Mouse (Mus musculus) midbrain, postnatal 0 days (tissue): ENCODE data around the gene Apoa5. TPM values are rescaled to one million over a fixed set of nuclear protein-coding genes. Genes with fewer than 3 reads are reported as not detected.
"Not testable (repeated sequence)": the region's sequence is repeated elsewhere in the genome, so short reads cannot be mapped to it uniquely, and the experiment has no call there.

Experiments
- ATAC-seq: fragments of 200-750 bp; cut with Nextera tagmentation; 2 replicates; pipeline ENCODE4 v1.8.0; 2017; ENCODE audit warnings: moderate number of reproducible peaks, mild to moderate bottlenecking, moderate TSS enrichment, moderate library complexity; ENCODE audit not compliant: low FRiP score
- DNase-seq: peaks from one replicate; pipeline ENCODE4 v3.0.0-alpha.2; 2015; ENCODE audit warnings: low spot score
- H3K27ac ChIP-seq: fragments of 300-500 bp; sonication (generic); 2 replicates; pipeline ENCODE4 v1.5.1; 2014; ENCODE audit warnings: low read depth, mild to moderate bottlenecking, low read length, mixed read lengths
- H3K27me3 ChIP-seq: fragments of 300-500 bp; sonication (generic); 2 replicates; pipeline ENCODE4 v1.6.1; 2014; ENCODE audit warnings: low read length, control low read depth, mixed read lengths; ENCODE audit not compliant: insufficient read depth
- H3K36me3 ChIP-seq: fragments of 300-500 bp; sonication (generic); 2 replicates; pipeline ENCODE4 v1.6.1; 2014; ENCODE audit warnings: low read length, control low read depth, mixed read lengths; ENCODE audit not compliant: insufficient read depth
- H3K4me1 ChIP-seq: fragments of 300-500 bp; sonication (generic); 2 replicates; pipeline ENCODE4 v1.6.1; 2014; ENCODE audit warnings: mild to moderate bottlenecking, control low read depth, antibody characterized with exemption, low read length, mixed read lengths; ENCODE audit not compliant: insufficient read depth
- H3K4me2 ChIP-seq: fragments of 300-500 bp; sonication (generic); 2 replicates; pipeline ENCODE4 v1.6.1; 2014; ENCODE audit warnings: low read depth, mild to moderate bottlenecking, low read length, mixed read lengths; ENCODE audit not compliant: poor library complexity, severe bottlenecking
- H3K4me3 ChIP-seq: fragments of 300-500 bp; sonication (generic); 2 replicates; pipeline ENCODE4 v1.5.1; 2014; ENCODE audit warnings: low read depth, mild to moderate bottlenecking, low read length, moderate library complexity
- H3K9ac ChIP-seq: fragments of 300-500 bp; sonication (generic); replicated peaks from 2 replicates; pipeline ENCODE4 v1.6.1; 2014; ENCODE audit warnings: mild to moderate bottlenecking, low read length, moderate library complexity, mixed read lengths; ENCODE audit not compliant: poor library complexity, severe bottlenecking
- H3K9me3 ChIP-seq: fragments of 300-500 bp; sonication (generic); 2 replicates; pipeline ENCODE4 v1.6.1; 2016; ENCODE audit warnings: low read length, control low read depth
- CTCF ChIP-seq: IDR thresholded peaks from 2 replicates; pipeline ENCODE4 v1.5.1; 2016; ENCODE audit warnings: antibody characterized with exemption, mild to moderate bottlenecking
- WGBS: fragments of 180-500 bp; shearing (Covaris S2); extraction: QIAGEN DNeasy Blood & Tissue Kit; methylation state at CpG from one replicate; pipeline ENCODE4 v1.1.7; 2014; 5-methylcytosine and 5-hydroxymethylcytosine counted together
- polyA plus RNA-seq: library from polyadenylated mRNA; unstranded; fragments of >200 nt; fragmentation: Nextera tagmentation; extraction: Ambion mirVana; gene quantifications from 2 replicates; pipeline ENCODE4 v1.2.1, GENCODE M21; 2015
- total RNA-seq: library from RNA; depleted of rRNA; stranded (reverse); fragments of >200 nt; gene quantifications from 2 replicates; pipeline ENCODE4 v1.2.3, GENCODE M21; 2014; rRNA removed

Apoa5 gene
- total and polyA plus RNA-seq, 2 experiments from 2014 or later: not detected

DNA sequence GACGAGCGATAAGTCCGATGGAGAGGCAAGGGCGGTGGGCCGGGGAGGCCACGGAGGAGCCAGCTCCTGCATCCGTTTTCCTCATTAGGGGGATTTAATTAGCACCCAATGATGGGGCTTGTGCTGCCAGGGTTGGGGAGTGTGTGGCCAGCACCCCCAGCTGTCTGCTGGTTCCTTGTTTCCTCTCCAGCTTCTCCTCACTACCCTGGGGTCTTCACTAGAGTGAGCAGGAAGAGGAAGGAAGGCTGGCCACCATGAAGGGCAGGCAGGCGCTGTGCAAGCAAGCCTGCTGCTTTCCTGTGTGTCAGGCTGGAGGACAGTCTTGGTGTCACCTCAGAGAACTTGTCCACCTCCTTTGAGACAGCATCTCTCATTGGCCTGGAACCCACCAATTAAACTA, 48.5 kb downstream of the Apoa5 start:
- no peak overlapping the region for H3K9ac ChIP-seq
- 58% methylated on average over 8 of the region's 8 CpGs for WGBS
- ATAC-seq: no peak
- H3K4me2 ChIP-seq: no peak overlapping the region
- H3K9me3 ChIP-seq: no peaks in the 10 kb centered on the region
- no peak overlapping the region for H3K4me3 ChIP-seq
- no peaks in the 10 kb centered on the region for H3K27me3 ChIP-seq
- DNase-seq: no peak
- H3K27ac ChIP-seq: no peak overlapping the region
- no peaks in the 10 kb centered on the region for H3K36me3 ChIP-seq
- peaks cover 12% of the 10 kb centered on the region for H3K4me1 ChIP-seq
- no peak for TF ChIP-seq CTCF

DNA sequence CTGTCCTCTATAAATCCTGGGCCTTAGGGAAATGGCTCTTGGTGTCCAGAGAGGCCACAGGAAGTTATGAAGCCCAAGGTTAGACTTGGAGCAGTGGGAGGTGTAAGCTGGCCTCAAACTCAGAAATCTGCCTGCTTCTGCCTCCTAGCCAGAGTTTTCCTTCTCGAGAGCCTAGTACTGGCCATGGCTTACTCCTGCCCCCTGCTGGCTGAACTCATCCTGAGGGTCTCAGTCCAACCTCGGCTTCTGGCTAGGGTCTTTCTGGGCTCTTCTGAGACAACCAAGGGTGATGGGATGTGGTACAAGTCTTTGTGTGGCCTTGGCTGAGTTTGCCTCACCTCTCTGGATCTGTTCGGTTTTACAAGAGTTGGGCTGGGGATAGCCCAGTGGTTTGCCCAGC, 49.5 kb downstream of the Apoa5 start:
- Histone ChIP-seq H3K27ac (no peak overlapping the region), H3K4me3 (no peak overlapping the region), H3K36me3 (no peaks in the 10 kb centered on the region), H3K4me1 (peaks cover 12% of the 10 kb centered on the region), H3K9ac (no peak overlapping the region), H3K4me2 (no peak overlapping the region), H3K27me3 (no peaks in the 10 kb centered on the region), H3K9me3 (no peaks in the 10 kb centered on the region)
- WGBS: 93% methylated on average over 3 of the region's 3 CpGs
- peak; percentile 26; the same call in 1 of the 2 replicates for TF ChIP-seq CTCF
- ATAC-seq: no peak
- DNase-seq: no peak

- not testable (repeated sequence) for ATAC-seq, H3K9ac ChIP-seq, DNase-seq, H3K4me3 ChIP-seq, H3K9me3 ChIP-seq, H3K27ac ChIP-seq, H3K27me3 ChIP-seq, H3K36me3 ChIP-seq, H3K4me2 ChIP-seq
- WGBS: 81% methylated on average over 6 of the region's 6 CpGs
- peaks cover 12% of the 10 kb centered on the region for H3K4me1 ChIP-seq
Observed at GRCm38 (mm10) chr9:46319886-46320285, 51.5 kb downstream of the Apoa5 start, which contains the start of gene 4931429L15Rik. Gene 4931429L15Rik (minus strand): TSS chr9:46319986.

- ATAC-seq: no peak
- H3K27me3 ChIP-seq: no peaks in the 10 kb centered on the region
Observed at GRCm38 (mm10) chr9:46320461-46320860, 52.0 kb downstream of the Apoa5 start.

More at GRCm38 (mm10) chr9:46320461-46320860, 52.0 kb downstream of the Apoa5 start:
- Histone ChIP-seq H3K36me3 (no peaks in the 10 kb centered on the region), H3K4me2 (no peak overlapping the region), H3K9ac (no peak overlapping the region), H3K9me3 (no peaks in the 10 kb centered on the region), H3K4me3 (no peak overlapping the region), H3K27ac (no peak overlapping the region), H3K4me1 (peaks cover 11% of the 10 kb centered on the region)
- 93% methylated on average over 2 of the region's 2 CpGs for WGBS
- no peak for DNase-seq
- TF ChIP-seq CTCF: no peak

Other genes starting within 250 kb of the Apoa5 start
- gene Apoa1, start 40.1 kb upstream of the Apoa5 start, total RNA-seq: 1.4 TPM in 1 of 2 replicates, not detected in the other
- gene Apoa1, start 40.1 kb upstream of the Apoa5 start, polyA plus RNA-seq: 5.5 and 6.2 TPM in 2 replicates
- not detected in 2 replicates for gene Apoc3, start 33.0 kb upstream of the Apoa5 start, total RNA-seq
- not detected in 2 replicates for gene Apoc3, start 33.0 kb upstream of the Apoa5 start, polyA plus RNA-seq
- gene Apoa4, start 27.9 kb upstream of the Apoa5 start, total RNA-seq: not detected in 2 replicates
- not detected in 2 replicates for gene Apoa4, start 27.9 kb upstream of the Apoa5 start, polyA plus RNA-seq
- 33.7 and 46.1 TPM in 2 replicates for gene Zpr1, start 4.4 kb downstream of the Apoa5 start, total RNA-seq
- 46.3 and 46.8 TPM in 2 replicates for gene Zpr1, start 4.4 kb downstream of the Apoa5 start, polyA plus RNA-seq
- gene Bud13, start 14.4 kb downstream of the Apoa5 start, total RNA-seq: 15.0 and 15.7 TPM in 2 replicates
- 11.8 and 12.3 TPM in 2 replicates for gene Bud13, start 14.4 kb downstream of the Apoa5 start, polyA plus RNA-seq
- gene 4931429L15Rik, start 51.4 kb downstream of the Apoa5 start, total RNA-seq: not detected in 2 replicates
- not detected in 2 replicates for gene 4931429L15Rik, start 51.4 kb downstream of the Apoa5 start, polyA plus RNA-seq